Mouse (Mus musculus): ENCODE measurements around the gene Myof.

DNA sequence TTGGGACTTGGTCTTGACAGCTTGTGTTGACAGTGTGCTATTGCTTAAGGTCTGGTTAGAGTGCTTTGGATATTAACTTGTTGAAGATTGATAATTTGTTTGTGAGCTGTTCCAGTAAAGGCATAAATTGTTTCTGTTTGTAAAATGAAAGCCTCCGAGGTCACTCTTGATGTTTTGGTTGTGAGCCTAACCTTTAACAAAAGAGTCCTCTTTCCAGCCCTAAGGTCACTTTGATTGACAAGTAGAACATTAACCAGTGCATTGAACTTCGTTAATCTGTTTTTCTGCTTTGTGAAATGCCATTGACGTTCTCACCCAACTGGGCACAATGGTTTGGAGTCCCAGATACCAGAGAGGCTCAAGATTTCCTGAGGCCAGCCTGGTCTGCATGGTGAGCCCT is 175.8 kb downstream of the Myof start:
- TF ChIP-seq POLR2A (IDR thresholded peaks at IDR 0.05; ENCODE audit: insufficient read depth, low read depth, low read length) = no peak
- TF ChIP-seq CTCF (IDR thresholded peaks at IDR 0.05; ENCODE audit: insufficient read depth, low read depth, low read length) = no peak
